Mouse (Mus musculus): Measurements from ENCODE around the gene Galns.

Gene Galns

DNA sequence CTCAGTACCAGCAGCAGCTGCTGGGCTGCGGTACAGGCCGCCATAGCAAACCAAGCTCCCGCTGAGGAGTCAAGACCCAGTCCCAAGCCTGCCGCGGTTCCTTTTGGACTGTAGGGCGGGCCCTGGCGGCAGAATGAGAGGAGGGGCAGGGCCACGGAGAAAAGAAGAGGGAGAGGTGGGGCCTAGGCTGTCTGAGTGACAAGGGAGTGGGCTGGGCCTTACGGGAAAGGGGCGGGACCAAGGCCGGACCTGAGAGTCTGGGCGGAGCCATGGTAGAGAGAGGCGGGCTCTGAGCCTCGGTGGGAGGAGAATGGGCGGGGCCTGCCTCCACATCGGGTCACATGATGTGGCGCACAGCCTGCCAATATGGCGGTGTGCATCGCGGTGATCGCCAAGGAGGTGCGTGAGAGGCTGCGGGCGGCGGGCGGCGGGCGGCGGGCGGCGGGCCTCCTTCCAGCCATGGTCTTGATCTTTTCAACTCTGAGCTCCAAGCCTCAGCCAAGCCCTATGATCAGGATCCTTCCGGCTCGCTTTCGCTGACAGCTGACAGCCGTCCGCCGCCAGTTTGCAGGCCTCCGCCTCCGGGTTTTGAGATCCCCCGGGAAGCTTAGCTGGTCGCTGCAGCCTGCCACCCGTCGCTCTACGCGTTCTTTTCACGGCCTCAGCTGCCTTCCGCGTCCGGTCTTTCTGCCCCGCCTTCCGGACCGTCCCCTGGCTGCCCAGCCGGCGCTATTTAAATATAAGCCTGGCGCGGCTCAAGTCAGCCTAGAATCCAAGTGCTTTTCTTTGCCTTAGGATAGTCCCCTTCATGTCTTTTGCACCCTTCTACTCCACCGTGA, at the start of gene Galns, which contains the start of gene Trappc2l:
TSS of gene Galns (minus strand) at position 169 of the 839 bp plus-strand sequence.
TSS of gene Trappc2l (plus strand) at position 346 of the 839 bp plus-strand sequence.
- DNase-seq: peak; percentile 97

DNA sequence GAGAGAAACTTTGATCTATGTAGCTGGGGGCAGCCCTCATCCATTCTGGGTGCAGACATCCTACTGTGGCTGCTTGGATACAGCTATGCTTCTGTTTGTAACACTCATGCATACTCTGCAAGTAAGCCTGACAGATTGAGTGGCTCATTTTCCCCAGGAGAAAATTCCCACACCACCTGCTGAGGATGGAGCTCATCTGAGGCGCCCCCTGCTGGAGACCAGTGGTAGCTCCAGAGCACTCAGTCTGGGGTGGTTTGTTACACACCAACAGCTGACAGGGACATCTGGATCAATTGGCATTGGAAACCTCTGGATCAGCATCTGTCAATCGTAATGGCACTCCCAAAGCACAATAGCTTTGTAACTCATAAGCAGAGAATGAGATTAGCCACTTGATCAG, 48.8 kb upstream of the Galns start:
- no peak for DNase-seq

DNA sequence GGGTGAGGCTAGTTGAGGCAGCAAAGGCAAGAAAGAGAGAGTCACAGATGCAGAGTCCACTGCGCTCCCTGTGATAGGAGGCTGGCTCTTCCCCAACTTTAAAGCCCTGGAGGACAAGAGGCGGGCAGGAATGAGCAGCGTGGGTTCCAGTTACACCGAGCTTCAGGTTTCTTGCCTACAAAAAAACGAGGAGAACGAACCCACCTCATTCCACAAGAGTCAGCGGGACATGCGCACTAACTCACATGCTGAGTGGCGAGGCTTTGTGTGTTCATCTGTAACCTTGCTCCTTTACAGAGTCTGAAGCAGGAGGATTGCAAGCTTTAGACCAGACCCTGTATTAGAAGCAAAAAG, 47.5 kb upstream of the Galns start:
- no peak for DNase-seq

DNA sequence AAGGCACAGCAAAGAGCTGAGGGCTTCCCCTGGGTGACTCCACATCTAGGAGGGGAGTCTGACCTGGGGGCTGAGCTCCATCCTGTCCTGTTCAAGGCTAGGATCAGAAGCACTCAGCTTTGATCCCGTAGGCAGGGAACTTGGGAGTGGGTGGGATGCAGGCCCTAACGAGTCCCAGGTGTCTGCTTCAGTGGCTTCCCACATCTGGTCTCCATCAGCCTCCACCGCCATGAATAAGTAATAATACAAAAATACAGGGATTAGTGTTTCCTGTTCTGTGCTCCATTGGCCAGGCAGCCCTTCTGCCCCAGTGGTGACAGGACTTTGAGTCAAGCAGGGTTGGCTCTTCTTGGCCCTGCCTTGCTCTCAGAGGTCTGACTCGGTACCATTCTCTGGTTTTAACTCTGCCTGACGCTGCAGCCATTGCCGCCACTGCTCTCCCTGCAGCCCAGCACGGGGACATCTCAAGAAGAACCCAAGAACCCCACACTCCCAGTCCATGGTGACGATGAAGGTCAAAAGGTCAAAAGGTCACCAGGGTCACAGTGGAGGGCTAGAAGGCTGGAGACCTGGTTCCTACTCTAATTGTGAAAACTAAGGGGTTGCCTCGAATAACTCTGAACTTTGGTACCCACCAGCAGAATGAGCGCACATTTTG, 47.0 kb upstream of the Galns start:
- no peak for DNase-seq

DNA sequence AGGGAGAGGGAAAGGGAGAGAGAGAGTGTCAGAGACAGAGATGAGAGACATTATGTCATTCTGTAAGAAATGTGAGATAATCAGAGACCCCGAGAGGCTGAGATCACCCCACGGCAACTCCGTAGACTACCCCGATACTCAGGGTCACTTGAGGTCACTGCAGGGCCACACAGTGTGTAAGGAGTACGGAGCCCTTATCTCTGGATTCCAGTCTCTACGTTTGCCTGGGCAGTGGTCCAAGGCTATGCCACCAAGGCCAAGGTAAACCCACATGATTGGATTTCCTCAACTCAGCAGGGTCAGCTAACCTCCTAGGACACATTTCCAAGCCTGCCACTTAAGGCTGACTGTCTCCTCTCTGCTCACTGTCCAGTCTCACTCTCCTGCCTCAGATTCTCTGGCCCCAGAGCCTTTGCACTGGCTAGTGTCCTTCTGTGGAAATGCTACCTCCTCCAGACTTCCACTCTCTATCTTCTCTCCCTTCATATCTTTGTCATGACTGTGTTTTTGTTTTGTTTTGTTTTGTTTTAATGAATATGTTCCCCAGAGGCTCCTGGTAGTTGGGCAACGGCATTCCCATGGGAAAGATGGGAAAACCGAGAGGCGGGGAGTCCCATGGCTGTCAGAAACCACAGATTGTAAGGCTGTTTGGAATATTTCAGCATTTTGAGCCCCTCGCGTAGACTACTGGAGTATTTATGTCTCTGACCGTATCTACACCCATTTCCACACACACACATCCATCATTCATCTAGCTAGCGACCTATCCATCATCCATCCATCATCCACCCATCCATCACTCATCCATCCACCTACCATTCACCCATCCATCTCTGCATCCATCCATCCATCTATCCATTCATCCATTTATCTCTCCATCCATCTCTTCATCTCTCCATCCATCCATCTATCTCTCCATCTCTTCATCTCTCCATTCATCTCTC, 45.1 kb upstream of the Galns start:
- DNase-seq: peak; percentile 53

DNA sequence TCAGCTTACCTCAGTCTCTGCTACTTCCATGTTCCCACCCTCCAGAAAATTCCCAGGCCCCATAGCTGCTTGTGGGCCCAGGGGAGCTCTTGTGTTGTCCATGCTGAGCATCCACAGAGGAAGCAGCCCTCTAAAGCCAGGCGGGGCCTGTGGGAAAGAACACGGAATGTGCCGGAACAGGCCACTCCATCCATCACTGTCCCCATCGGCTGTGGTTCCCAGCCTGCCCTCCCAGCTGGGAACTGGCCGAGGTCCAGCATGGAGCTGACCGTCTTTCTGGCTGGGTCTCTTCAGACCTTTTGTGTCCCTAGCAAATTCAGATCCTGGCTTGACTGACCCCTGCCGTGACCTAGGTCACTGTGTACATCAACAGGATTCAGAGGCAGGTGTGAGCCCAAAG, 43.5 kb upstream of the Galns start:
- DNase-seq: peak; percentile 91

DNA sequence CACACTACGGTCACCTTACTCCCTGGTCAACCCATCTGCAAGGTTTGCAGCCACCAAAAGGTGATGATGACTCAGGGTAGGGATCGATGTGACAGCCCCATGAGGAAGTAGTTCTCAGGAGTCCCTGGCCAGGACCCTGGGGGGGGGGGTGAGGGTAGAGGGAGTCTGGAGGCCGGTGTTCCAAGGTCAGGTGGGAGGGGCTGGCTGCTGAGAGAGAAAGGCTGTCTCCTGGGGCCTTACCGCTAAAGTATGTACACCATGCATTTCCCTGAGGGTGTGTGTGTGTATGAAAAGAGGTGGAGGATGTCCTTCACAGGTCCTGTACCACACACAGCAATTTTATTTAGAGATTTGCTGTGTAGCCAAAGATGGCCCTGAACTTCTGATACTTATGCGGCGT, 41.4 kb upstream of the Galns start:
- no peak for DNase-seq

DNA sequence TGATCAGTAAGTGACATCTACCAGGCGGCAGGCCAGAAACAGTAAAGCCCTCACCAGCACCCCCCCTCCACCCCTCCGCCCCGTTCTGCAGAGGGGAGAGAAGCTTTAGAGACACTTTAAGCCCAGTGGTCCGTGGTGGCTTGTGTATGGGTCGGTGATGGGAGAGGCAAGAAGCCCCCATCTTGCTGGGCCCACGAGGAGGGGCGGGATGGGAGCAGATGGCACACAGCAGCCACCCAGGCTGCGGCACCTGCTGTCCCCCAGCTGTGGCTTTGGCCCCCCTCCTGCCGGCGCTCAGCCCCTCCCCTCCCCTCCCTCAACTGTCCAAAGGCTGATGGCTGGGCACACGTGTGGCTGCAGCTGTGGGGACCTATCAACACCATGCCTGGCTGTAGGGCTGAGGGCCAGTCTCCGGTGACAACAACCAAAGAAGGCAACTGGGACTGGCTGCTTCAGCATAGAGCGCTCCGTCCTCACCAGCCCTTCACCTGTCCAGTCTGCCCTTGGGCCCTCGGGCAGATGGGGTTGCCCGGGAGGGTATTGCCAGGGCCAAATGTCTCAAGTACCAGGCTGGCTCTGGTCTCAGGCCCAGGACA, 40.2 kb upstream of the Galns start:
- no peak for DNase-seq

DNA sequence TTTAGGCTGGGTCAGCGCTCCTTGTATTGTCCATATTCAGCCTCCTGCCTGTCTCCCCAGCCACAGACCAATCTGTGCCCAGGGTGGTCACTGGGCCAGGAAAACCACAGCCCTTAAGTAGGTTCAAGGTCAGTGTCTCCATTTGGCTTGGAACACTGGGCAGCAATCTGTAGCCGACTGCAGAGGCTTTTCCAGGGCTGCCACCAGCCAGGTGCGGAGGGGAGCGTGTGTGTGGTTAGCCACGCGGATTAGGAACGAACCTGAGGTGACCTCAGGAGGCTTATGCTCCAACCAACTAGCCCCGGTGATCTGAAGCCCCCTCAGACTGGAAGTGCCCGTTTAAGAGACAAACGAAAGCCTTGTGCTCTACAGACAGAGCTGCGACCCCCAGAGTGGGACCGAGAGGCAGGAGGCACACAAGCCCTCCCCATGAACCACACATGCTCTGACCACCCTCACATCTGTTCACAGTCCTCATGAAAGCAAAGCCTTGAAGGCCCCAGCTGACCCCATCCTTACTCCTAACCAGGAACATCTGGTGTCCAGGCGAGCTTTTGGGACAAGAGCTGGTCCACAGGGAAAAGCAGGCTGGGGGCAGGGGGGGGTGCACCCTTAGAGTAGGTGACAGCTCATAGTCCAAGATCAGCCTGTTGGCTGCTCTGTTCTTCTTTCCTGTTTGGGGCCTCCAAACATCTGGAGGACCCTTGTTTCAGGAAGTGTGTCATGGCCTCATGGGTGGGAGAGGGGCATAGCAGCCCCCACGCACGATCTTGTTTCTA, 37.1 kb upstream of the Galns start:
- no peak for DNase-seq

DNA sequence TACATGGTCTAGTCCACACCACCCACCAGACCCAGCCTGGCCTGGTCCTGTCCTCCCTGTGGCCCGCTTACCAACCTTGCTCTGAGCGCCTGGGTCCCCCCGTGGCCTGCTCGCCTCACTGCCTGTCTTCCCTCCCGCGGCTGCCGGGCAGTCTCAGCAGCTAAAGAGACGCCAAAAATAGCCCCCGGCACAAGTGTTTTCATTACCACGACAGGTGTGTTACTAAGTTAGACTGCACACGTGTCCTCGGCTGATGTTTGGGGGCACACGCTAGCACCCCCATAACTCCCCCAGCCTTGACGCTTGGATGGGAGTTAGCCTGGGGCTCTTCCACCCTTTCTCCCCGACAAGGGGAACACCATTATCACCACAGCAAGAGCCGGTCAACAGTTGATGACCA, 35.1 kb upstream of the Galns start:
- no peak for DNase-seq

DNA sequence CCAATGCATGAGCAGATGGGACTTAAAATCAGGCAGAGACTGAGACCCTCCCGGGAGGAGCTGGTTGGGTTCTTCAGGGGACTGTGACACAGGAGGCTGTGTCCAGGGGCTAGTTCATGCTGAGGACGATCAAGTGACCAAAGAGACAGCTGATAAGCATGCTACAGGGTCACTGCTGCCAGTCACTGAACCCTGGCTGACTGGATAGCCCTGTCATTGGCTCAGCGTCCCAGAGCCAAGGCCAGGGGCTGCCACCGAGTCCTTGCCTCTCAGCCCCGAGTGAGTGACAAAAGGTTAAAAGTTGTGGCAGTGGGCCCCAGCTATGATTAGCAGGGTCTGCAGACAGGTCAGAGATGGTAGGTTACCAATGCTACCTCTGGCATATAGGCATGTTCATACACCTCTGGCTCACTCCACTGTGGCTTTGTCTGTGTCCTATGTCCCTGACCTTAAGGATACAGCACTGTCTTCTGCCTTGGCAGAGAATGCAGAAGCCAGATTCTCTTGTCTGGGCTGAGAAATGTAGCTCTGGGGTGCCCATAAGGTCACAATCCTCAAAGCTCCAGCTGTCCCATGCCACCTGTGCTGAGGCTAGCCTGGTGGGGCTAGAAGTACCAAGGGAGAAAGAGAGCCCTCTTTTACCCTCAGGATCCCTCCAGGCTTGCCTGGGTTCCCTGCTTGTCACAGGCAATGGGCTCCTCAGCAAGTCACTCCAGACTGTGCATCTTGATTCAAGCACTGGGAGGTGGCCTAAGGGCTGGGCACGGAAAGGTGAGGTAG, 33.1 kb upstream of the Galns start:
- no peak for DNase-seq

DNA sequence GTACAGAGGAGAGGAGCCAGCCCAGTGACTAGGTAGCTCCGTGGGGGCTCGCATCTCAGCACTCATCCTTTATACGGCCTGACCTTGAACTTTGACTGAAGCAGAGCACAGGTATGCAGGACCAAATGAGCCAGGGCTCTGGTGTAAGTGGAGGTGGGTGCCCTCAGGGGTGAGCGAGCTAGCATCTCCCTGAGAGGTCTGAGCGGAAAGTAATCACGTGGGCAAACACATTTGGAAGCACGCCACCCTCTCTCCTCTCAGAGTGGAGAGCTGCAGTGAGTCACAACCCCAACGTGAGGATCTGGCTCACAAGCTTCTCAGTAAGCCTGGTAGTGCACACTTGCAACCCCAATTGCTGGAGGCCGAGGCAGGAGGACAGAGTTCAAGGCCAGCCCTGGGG, 30.8 kb upstream of the Galns start:
- no peak for DNase-seq

DNA sequence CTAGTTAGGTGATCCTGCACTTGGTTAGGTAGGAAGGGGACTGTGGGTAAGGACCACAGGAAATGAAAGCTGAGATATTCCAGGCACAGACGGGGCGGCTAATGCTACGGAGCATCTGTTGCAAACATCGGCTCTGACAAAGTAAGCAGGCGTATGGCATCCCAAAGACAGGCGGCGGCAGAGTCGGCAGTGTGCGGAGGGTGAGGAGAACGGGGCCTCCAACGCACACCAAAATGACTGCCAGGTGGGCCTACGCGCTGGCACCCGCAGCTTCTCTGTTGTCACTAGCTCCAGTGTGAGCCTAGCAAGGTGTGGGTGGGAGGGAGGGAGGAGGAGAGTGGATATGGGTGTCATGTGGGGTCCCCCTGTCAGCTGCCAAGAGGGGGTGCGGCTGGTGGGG, 30.1 kb upstream of the Galns start:
- DNase-seq: no peak

DNA sequence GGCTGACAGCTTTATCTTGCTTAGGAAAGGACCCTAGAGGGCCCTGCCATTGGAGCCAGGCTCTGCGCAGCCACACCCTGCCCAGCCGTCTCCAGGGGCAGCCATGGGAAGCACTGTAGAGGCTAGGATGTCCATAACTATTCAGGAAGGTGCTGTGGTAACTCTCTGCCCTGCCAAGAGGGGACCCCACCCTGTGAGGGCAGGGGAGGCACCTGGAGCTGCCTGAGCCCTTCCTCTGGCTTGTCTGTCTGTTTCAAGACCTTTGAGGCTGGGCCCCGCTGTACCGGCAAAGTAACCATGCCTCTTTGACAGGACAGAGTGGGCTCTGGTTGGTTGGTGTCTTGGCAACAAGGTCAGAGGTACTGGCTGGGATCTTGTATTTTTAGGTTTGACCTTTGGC, 29.6 kb upstream of the Galns start:
- no peak for DNase-seq

DNA sequence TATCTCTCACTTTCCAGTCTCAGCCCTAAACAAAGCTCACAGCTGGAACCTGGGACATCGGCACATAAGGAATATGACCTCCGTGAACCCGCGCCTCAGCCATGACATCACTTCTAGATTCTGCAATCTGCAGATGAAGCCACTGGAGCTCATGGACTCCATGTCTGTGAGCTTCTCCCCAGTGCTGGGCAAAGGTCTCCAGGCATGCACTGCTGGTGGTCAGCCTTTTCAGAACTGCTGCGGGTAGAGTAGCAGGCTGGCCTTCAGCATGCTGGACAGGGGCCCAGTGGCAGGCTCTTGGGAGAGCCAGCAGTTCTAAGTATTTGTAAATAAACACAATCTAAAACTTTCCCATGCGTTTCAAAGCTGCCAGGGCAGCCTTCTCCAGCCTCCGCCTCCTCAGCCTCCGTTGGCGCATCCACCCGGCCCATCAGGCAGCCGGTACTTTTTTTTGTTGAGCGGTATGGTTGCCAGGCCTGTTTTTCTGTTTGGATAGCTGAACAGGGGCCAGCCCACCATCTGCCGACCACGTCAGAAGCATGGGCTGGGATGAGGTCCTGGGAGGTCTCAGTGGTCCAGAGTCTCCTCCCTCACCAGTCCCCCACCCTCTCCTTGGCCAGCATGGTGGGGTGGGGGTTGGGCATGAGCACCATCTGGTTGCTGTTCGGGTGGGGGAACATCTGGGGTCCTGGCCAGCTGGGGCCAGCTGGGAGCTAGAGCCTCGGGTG, 28.4 kb upstream of the Galns start:
- peak; percentile 68 for DNase-seq

DNA sequence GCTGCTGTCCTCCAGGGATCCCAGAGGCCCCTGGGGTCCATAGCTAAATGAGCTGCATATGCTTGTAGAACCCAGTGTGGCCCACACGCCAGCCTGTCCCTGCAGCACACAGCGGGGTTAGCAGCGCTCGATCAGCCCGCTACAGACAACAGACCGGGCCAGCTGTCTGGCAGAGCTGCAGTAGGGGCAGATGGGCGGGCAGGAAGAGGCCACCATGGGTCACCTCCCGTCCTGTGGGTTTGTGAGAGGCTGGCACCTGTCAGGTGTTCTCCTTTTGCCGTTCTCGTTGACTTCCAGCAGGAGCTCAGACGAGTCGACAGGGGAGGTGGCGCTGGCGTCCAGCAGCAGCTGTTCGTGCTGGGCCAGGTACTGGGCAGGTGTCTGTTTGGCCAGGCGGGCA, 27.3 kb upstream of the Galns start:
- no peak for DNase-seq

DNA sequence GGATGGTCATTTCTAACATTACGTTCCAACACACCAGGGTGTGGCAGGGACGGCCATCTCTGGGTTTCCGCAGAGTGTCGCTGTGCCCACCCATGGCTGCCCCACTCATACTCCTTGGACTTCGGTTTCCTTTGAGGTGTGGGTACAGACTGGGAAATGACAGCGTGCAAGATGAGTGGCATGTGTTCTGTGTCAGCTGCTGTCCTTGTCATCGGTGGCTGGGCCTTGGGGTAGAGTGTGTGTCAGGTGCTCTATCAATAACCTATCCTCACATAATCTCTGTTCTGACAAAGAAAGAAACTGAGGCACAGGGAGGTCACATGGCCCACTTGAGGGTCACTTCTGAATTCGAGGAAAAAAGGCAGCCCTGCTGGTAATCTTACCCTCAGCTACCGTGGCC, 26.0 kb upstream of the Galns start:
- no peak for DNase-seq

DNA sequence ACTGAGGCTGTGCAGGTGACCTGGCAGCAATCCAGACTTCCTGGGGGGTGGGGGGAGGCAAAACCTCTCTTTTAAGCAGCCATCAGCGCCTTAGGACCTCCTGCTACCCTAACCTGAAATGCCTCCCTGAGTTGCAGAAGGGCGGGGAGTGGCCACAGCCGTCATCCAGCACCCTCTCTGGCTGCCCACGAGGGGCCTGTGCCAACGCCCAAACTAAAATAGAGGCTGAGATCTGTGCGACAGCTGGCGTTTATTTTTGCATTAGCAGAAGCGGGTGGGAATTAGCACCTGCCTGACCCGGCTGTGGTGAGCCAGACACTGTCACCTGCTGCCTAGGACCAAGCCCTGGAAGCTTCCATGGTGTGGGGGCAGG, 25.5 kb upstream of the Galns start:
- no peak for DNase-seq

DNA sequence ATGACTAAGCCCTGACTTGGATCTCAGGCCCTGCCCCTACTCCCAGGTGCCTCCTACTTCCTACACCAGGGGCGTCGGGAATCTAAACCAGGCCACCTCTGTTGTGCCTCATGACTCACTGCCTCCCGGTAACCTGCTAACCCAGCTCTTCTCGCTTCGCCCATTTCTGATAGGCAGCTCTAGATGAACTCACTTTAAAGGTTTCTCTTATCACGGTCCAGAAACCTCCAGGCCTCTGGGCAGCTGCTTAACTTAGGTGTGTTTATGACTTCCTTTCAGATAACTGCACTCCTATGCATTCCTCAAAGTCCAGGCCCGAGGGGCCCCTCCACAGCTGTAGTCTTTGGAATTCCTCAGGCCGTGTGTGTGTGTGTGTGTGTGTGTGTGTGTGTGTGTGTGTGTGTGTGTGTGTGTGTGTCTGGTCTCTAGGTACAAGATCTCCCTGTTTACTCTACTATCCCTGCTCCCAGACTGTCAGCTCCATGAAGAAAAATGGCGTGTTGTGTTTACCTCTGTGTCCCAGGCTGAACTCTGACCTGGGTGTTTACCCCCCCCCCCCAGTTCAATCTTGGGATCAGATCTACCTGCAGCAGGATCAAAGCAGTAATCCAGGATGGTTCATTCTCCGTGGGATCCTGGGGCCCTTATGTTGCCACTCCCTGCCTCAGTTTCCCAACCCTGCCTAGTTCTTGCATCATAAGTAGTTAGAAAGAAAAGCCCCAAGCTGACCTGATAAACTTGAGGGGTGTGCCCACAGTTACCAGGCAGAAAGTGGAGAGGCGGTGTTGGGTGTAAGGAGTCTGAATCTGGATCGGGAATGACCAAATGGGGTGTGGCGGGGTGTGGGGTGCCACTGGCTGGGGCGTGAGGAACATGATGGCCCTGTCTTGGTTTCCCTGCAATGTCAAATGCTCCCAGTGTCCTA, 24.9 kb upstream of the Galns start:
- DNase-seq: no peak

DNA sequence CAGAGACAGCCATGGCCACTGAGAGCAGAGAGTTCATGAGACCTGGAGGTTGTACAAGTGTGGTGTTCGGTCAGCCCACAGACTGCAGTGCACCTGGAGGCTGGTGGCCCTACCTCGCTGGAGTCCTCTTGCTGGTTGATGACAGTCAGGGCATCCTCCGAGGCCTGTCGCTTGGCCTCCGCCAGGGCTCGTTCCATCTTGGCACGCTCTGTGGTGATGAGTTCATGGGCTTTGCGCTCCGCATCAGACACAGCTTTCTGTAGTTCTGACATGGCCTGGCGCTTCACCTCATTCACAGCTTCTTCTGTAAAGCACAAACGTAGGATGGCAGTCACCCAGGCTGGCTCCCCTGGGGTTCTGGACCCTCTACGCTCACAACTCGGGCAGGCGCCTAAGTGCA, 21.9 kb upstream of the Galns start:
- no peak for DNase-seq

Measured in kidney, postnatal 14 days (tissue).